Mouse (Mus musculus) cerebellum, adult (tissue): ENCODE measurements around the gene Gucy2c.

ENCODE experiments used
- ATAC-seq: cut with Nextera tagmentation; 2 replicates; pipeline ENCODE4 v1.9.2; 2017; ENCODE audit warnings: mild to moderate bottlenecking, moderate library complexity, mixed read lengths; ENCODE audit not compliant: insufficient number of reproducible peaks, low FRiP score, low TSS enrichment

Gucy2c gene

GRCm38 (mm10) chr6:136742352-136743118, 39.0 kb downstream of the Gucy2c start:
- peak; percentile 79 for ATAC-seq

DNA sequence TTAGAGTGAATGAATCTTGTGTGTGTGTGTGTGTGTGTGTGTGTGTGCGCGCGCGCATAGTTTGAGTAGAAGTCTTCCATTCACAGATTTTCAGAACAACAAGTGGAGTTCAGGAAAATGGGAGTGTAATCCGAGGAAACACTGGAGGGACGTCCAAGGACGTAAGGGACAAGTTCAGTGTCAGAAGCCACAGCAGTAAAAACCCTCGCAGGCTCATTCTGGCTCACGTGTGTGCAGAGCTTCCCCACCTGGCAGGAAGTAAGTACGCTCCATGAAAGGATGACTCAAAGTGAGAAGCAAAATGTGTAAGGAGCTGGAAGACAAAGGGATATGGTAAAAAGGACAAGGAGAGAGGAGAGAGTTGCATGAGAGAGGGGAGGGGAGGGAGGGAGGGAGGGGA, 40.3 kb downstream of the Gucy2c start:
- ATAC-seq: no peak

DNA sequence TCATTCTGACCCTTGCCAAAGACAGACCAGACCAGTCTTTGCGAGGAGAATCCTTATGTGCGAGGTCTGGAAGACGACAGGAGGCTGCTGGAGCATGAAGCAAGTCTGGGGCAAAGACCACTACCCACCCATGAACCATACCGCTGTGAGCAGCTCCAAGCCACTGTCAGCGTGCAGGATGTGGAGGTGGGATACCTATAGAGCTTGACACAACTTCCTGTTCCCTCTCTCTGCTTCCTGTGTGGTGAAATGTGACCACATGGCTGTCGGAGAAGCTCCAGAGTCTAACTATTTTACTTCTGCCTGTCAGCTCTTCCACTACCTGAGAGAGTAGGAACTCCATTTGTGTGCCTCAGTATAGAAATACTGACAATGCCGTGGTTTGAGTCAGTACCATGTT, 45.8 kb downstream of the Gucy2c start:
- ATAC-seq: no peak

GRCm38 (mm10) chr6:136728144-136728543, 53.4 kb downstream of the Gucy2c start:
- no peak for ATAC-seq

- ATAC-seq: no peak
Observed at GRCm38 (mm10) chr6:136723171-136723570, 58.4 kb downstream of the Gucy2c start.

DNA sequence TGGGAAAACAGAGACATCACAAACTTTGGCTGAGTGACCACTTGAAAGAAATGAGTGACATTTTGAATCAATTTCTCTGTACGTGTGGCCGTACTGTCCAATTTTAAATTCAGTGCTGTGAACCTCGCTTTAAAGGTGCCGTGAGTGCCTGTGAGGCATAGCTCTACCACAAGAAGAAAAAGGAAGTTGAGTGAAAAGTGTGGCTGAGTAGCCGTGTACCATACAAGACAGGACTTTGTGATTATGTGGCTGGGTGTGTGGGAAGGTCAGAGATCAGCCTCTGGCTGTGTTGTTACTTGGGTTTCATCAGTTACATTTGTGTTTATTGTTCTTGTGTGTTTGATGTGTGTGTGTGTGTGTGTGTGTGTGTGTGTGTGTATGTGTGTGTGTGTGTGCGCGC, 59.0 kb downstream of the Gucy2c start:
- ATAC-seq: no peak

DNA sequence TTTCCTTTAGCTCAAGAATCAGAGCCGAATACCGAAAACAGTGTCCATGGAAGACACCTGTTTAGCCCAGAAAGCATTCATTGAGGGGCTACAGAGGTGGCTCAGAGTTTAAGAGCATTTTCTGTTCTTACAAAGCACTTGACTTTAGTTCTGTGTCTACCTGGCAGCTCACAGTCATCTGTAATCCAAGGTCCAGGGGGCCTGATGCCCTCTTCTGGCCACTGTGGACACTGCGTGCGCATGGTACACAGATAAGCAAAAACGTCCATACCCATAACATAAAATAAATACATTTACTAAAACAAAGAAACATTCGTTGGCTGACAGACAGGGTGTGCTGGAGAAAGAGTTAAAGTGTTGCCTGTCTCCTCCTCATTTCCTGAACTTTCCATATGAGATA, 59.6 kb downstream of the Gucy2c start:
- no peak for ATAC-seq

DNA sequence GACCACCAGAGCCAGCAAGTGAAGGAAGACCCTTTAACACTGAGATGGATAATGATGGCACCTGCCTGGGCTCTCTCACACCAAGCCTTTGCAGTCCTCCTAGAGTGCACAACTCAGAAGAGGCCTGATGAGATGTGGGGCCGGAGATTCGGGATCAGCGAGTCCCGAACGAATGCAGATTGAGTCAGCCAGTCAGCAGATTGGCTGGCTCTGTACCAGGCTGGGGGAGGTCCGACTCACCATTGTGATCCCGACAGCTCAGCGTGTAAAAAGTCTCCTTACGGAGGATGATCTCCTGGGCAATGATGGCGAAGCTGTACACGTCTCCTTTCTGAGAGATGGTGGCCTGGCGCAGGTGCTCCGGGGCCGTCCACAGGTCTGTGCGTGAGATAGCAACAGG, 61.1 kb downstream of the Gucy2c start:
- ATAC-seq: no peak

- no peak for ATAC-seq
Observed at GRCm38 (mm10) chr6:136715881-136716431, 65.6 kb downstream of the Gucy2c start.

- ATAC-seq: no peak
Observed at GRCm38 (mm10) chr6:136714097-136714496, 67.5 kb downstream of the Gucy2c start.

DNA sequence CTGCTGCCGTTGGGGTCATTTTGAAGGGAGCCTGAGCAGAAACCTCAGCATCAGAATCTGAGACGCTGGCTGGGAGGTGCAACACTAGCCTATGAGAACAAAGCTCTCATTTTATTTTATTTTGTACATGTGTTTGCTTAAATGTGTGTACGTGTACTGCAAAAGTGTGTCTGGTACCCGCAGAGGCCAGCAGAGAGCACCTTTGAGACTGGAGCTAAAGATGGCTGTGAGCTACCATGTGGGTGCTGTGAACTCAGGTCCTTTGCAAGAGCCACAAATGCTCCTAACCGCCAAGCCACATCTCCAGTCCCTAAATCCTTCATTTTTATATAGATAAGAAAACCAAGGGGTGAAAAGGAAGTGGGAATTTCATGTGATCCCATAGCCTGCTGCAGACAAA, 71.2 kb downstream of the Gucy2c start:
- ATAC-seq: no peak

GRCm38 (mm10) chr6:136708597-136708996, 73.0 kb downstream of the Gucy2c start:
- ATAC-seq: no peak

GRCm38 (mm10) chr6:136701878-136702277, 79.7 kb downstream of the Gucy2c start:
- no peak for ATAC-seq

DNA sequence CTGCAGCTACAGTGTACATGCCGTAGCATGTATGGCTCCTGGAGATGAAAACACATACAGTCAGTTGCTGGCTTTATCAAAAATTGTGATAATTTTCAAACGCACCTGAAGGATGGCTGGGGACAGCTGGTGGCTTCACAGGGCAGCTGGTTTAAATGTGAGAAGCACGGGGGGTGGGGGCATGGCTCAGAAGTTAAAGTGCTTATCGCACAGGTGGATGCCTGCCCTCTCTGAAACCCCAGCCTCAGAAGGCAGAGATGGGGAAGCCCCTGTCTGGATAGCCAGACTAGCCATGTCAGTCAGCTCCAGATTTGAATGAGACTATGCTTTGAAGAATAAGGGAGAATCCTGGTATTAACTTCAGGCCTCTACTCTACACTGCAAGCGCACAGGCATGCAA, 80.4 kb downstream of the Gucy2c start:
- ATAC-seq: no peak

- no peak for ATAC-seq
Observed at GRCm38 (mm10) chr6:136691314-136691713, 90.3 kb downstream of the Gucy2c start.

DNA sequence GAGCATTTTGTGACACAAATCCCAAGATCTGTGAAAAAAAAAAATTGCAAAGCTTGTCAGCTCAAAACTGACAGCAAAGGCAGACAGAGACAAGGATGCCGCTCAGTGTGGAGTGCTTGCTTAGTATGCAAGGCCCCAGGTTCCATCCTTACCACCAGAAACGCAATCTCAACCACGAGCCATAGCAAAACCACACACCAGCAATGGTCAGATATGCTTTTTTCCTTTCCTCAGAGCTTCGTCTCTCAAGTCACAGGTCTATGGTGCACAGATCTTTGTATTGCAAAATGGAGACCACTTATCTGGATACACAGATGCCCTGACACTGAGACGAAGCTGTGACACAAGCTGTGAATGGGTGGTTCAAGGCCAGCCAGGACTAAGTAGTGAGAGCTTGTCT, 91.0 kb downstream of the Gucy2c start:
- ATAC-seq: no peak

GRCm38 (mm10) chr6:136689790-136690413, 91.7 kb downstream of the Gucy2c start:
- ATAC-seq: no peak

GRCm38 (mm10) chr6:136685433-136685832, 96.1 kb downstream of the Gucy2c start:
- ATAC-seq: no peak

- no peak for ATAC-seq
Observed at GRCm38 (mm10) chr6:136683410-136684334, 97.9 kb downstream of the Gucy2c start.

GRCm38 (mm10) chr6:136679381-136679780, 102.2 kb downstream of the Gucy2c start:
- ATAC-seq: no peak

DNA sequence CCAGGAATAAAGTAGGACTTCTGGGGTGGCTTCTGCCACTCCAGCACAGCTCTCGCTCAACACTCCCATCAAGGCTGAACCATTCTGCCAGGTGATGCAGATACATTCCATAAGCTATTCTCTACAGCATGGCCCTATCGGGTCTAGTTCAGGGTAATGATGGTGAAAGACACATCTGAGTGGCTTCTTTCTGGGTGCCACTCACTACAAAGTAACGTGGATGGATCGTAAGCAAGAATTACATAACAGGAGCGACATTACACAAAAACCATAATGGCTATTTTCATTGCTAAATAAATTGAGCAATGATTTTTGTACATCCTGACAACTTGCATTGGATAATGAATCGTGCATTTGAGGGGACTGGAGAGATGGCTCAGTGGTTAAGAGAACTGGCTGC, 106.6 kb downstream of the Gucy2c start:
- no peak for ATAC-seq
